1 mouse cellular context compared by ENCODE assay signal in the genomic region with DNA sequence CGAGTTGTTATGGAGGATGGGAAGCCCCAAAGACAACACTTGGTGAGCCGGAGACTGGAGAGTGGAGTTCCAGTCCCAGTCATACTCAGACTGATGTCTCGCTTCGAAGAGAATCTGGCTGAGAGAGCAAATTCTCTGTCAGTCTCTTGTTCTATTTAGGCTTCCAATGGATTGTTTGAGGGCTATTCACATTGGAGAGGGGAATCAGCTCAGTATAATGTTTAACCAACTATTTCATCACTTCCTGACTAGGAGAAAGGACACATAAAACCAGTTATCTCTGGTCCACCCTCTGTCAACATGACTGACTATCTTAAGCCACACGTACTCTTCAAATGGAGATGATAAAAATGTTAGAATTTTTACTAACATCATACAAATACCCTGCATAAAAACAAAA.
TF ChIP-seq lines count a peak whose summit lies in the region.

No protein-coding gene starts in this region.

TF ChIP-seq in MEL, 35 proteins besides CTCF, POLR2A, EP300 and RAD21:
- no peak for TF ChIP-seq ZNF384 (IDR thresholded peaks at IDR 0.05; ENCODE audit: low read depth, low read length)
- no peak for TF ChIP-seq MAZ (IDR thresholded peaks at IDR 0.05; ENCODE audit: low read depth, low read length)
- no peak for TF ChIP-seq MYB (IDR thresholded peaks at IDR 0.05; ENCODE audit: low read depth, low read length)
- no peak for TF ChIP-seq HCFC1 (IDR thresholded peaks at IDR 0.05; ENCODE audit: low read depth, low read length)
- peak; percentile 88 for TF ChIP-seq TAL1 (IDR thresholded peaks at IDR 0.05; ENCODE audit: low read length)
- peak; percentile 99 for TF ChIP-seq GATA1 (IDR thresholded peaks at IDR 0.05; ENCODE audit: low read depth, low read length)
- TF ChIP-seq SMC3 (IDR thresholded peaks at IDR 0.05; ENCODE audit: low read depth, low read length): no peak
- TF ChIP-seq BHLHE40 (IDR thresholded peaks at IDR 0.05; ENCODE audit: borderline replicate concordance, low read depth, low read length): no peak
- no peak for TF ChIP-seq UBTF (IDR thresholded peaks at IDR 0.05; ENCODE audit: borderline replicate concordance, insufficient read depth, low read depth, low read length)
- TF ChIP-seq TBP (IDR thresholded peaks at IDR 0.05; ENCODE audit: low read depth, low read length): peak; percentile 94
TF ChIP-seq in MEL: peak in this region for 3.
